ENCODE assay signal across 21 mouse cellular contexts in the genomic region with DNA sequence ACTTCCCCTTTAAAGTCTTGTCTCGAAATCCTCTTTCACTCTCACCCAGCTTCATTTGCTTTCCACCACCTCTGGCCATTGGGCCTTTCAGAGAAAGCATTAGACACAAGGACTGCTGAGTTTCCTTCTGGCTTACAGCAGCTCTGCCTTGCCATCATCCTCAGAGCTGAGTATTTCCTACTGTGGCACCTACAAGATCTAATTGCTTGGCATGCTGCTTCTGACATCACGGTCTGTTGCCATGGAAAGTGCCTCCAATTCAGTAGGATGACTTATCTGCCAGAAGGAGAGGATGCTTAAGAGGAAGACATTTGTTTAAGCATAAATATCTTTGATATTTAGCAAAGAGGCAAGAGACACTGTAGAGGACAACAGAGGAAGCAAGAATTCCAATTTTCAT.
A peak's percentile ranks its signal among the peaks of the same experiment; 100 is the strongest.
DNase-seq lines count a peak whose midpoint lies in the region; ATAC-seq lines count a peak whose summit lies in the region.
"Had no signal": no experiment of that assay in that cellular context is flagged by ENCODE, and none has a peak within 500 bp of the region (broad histone marks: within the 10 kb centered on the region; RNA-seq: fewer than 3 reads in every experiment).

No protein-coding gene starts in this region.

- 66% methylated on average over 2 of the region's 2 CpGs for WGBS in neural tube, embryonic 15.5 days

- H3K9ac ChIP-seq in neural tube, embryonic 15.5 days (replicated peaks) = no peak overlapping the region
- H3K9ac ChIP-seq: heart, embryonic 13.5 days; neural tube, embryonic 12.5 days had no signal

- no peaks in the 10 kb centered on the region for H3K27me3 ChIP-seq in neural tube, embryonic 15.5 days (replicated peaks)
- H3K27me3 ChIP-seq: heart, embryonic 13.5 days; neural tube, embryonic 12.5 days had no signal

- peak; percentile 91 for ATAC-seq in frontal cortex, adult (ENCODE audit: low TSS enrichment)
- ATAC-seq in neural tube, embryonic 15.5 days (ENCODE audit: low FRiP score) = no peak
- ATAC-seq: hindbrain, embryonic 16.5 days had no signal

- no peak overlapping the region for H3K4me3 ChIP-seq in neural tube, embryonic 15.5 days (replicated peaks)
- H3K4me3 ChIP-seq: heart, embryonic 13.5 days; neural tube, embryonic 12.5 days had no signal

- no peak overlapping the region for H3K4me2 ChIP-seq in neural tube, embryonic 15.5 days
- H3K4me2 ChIP-seq: heart, embryonic 13.5 days; neural tube, embryonic 12.5 days had no signal

- no peaks in the 10 kb centered on the region for H3K36me3 ChIP-seq in neural tube, embryonic 15.5 days
- H3K36me3 ChIP-seq: heart, embryonic 13.5 days; neural tube, embryonic 12.5 days had no signal

- no peaks in the 10 kb centered on the region for H3K4me1 ChIP-seq in neural tube, embryonic 15.5 days
- H3K4me1 ChIP-seq: heart, embryonic 13.5 days; neural tube, embryonic 12.5 days had no signal

- no peak for DNase-seq in frontal cortex, postnatal 25 days (ENCODE audit: low spot score in 2 of 2)
- peak; percentile 50 for DNase-seq in right cerebral cortex, adult 18-20 months
- no peak for DNase-seq in right cerebral cortex, postnatal 4 days
- DNase-seq in layer of hippocampus, adult 9-11 months = peak; percentile 57
- no peak for DNase-seq in kidney, postnatal 14 days
- DNase-seq: adrenal gland, postnatal 36 days; cerebellum, adult 11 months; heart, adult 11 months; heart, postnatal 36 days; kidney, adult 18-20 months; kidney, postnatal 25 days; liver; lung, adult 18-20 months; lung, postnatal 36 days; spleen, adult 18-20 months; thymus, adult 2 months had no signal

- H3K9me3 ChIP-seq in neural tube, embryonic 15.5 days (replicated peaks) = no peaks in the 10 kb centered on the region
- H3K9me3 ChIP-seq: heart, embryonic 13.5 days; neural tube, embryonic 12.5 days had no signal

- no peak overlapping the region for H3K27ac ChIP-seq in neural tube, embryonic 15.5 days (replicated peaks)
- H3K27ac ChIP-seq: heart, embryonic 13.5 days; neural tube, embryonic 12.5 days had no signal

Comparison
In these comparisons a context has a peak if more than half of its experiments do, and no peak if none do; other contexts are left out.
1. DNase-seq: peak in right cerebral cortex, adult 18-20 months (single experiment) and layer of hippocampus, adult 9-11 months (single experiment); none in frontal cortex, postnatal 25 days (0 of 2), right cerebral cortex, postnatal 4 days (single experiment) and kidney, postnatal 14 days (single experiment).